Mouse (Mus musculus) macrophage (primary cell): Measurements from ENCODE around the gene Nudt2. TPM values are rescaled to one million over a fixed set of nuclear protein-coding genes. Genes with fewer than 3 reads are reported as not detected.

Source experiments
- H3K27ac ChIP-seq: fragments of 350-480 bp; formaldehyde crosslinking; 2 replicates; pipeline ENCODE4 v1.9.0; 2021
- H3K36me3 ChIP-seq: fragments of 350-480 bp; formaldehyde crosslinking; 2 replicates; pipeline ENCODE4 v1.9.0; 2021; ENCODE audit errors: inconsistent target
- H3K4me3 ChIP-seq: fragments of 350-480 bp; formaldehyde crosslinking; 2 replicates; pipeline ENCODE4 v1.9.0; 2021; ENCODE audit errors: inconsistent target
- H3K79me2 ChIP-seq: fragments of 350-480 bp; formaldehyde crosslinking; 2 replicates; pipeline ENCODE4 v1.9.0; 2021; ENCODE audit errors: inconsistent target
- WGBS: methylation state at CpG from one replicate; pipeline ENCODE4 v1.1.7; 2026; ENCODE audit warnings: inconsistent platforms; ENCODE audit not compliant: missing documents; 5-methylcytosine and 5-hydroxymethylcytosine counted together
- polyA plus RNA-seq: library from polyadenylated mRNA; stranded (reverse); fragments of 250-400 nt; gene quantifications from 3 replicates; pipeline ENCODE4 v1.2.4, GENCODE M21; 2018; ENCODE audit warnings: inconsistent platforms

The Nudt2 gene
- polyA plus RNA-seq, 1 experiment from 2014 or later, result 26.0 TPM

- no peak overlapping the region for H3K4me3 ChIP-seq
- WGBS, result 83% methylated on average over 14 of the region's 14 CpGs
- H3K27ac ChIP-seq, result no peak overlapping the region
- no peaks in the 10 kb centered on the region; the same call in 1 of the 2 replicates for H3K79me2 ChIP-seq
- peaks cover 58% of the 10 kb centered on the region for H3K36me3 ChIP-seq
Observed at GRCm38 (mm10) chr4:41520641-41521040, 55.7 kb downstream of the Nudt2 start.

- Histone ChIP-seq H3K36me3 (peaks cover 58% of the 10 kb centered on the region), H3K27ac (no peak overlapping the region), H3K79me2 (peaks cover 8% of the 10 kb centered on the region; the same call in 1 of the 2 replicates), H3K4me3 (no peak overlapping the region)
- 100% methylated on average over 5 of the region's 6 CpGs for WGBS
Observed at GRCm38 (mm10) chr4:41522136-41522535, 57.2 kb downstream of the Nudt2 start.

GRCm38 (mm10) chr4:41522788-41523187, 57.8 kb downstream of the Nudt2 start:
- Histone ChIP-seq H3K79me2 (peaks cover 14% of the 10 kb centered on the region; the same call in 1 of the 2 replicates), H3K27ac (no peak overlapping the region)
- 80% methylated on average over 5 of the region's 5 CpGs for WGBS

GRCm38 (mm10) chr4:41523839-41524238, 58.9 kb downstream of the Nudt2 start:
- H3K79me2 ChIP-seq, result peaks cover 24% of the 10 kb centered on the region; the same call in 1 of the 2 replicates
- 93% methylated on average over 7 of the region's 7 CpGs for WGBS
- H3K36me3 ChIP-seq, result peaks cover 56% of the 10 kb centered on the region
- no peak overlapping the region for H3K27ac ChIP-seq
- no peak overlapping the region for H3K4me3 ChIP-seq

More at GRCm38 (mm10) chr4:41522788-41523187, 57.8 kb downstream of the Nudt2 start:
- Histone ChIP-seq H3K4me3 (no peak overlapping the region), H3K36me3 (peaks cover 58% of the 10 kb centered on the region)

- Histone ChIP-seq H3K4me3 (no peak overlapping the region), H3K36me3 (peaks cover 46% of the 10 kb centered on the region), H3K27ac (no peak overlapping the region), H3K79me2 (peaks cover 33% of the 10 kb centered on the region; the same call in 1 of the 2 replicates)
- WGBS, result 80% methylated on average over 9 of the region's 9 CpGs
Observed at GRCm38 (mm10) chr4:41524829-41525228, 59.9 kb downstream of the Nudt2 start.

- H3K27ac ChIP-seq, result no peak overlapping the region
- peaks cover 44% of the 10 kb centered on the region; the same call in 1 of the 2 replicates for H3K79me2 ChIP-seq
- H3K36me3 ChIP-seq, result peaks cover 31% of the 10 kb centered on the region
- WGBS, result 92% methylated on average over 7 of the region's 7 CpGs
- H3K4me3 ChIP-seq, result no peak overlapping the region
Observed at GRCm38 (mm10) chr4:41526553-41526952, 61.6 kb downstream of the Nudt2 start.

- 91% methylated on average over 13 of the region's 13 CpGs for WGBS
- Histone ChIP-seq H3K4me3 (no peak overlapping the region), H3K36me3 (peaks cover 26% of the 10 kb centered on the region), H3K79me2 (peaks cover 47% of the 10 kb centered on the region; the same call in 1 of the 2 replicates), H3K27ac (no peak overlapping the region)
Observed at GRCm38 (mm10) chr4:41527076-41527475, 62.1 kb downstream of the Nudt2 start.

- no peak overlapping the region for H3K27ac ChIP-seq
- WGBS, result 91% methylated on average over 8 of the region's 8 CpGs
- peaks cover 19% of the 10 kb centered on the region for H3K36me3 ChIP-seq
- H3K4me3 ChIP-seq, result no peak overlapping the region
- peaks cover 56% of the 10 kb centered on the region; the same call in 1 of the 2 replicates for H3K79me2 ChIP-seq
Observed at GRCm38 (mm10) chr4:41527996-41528395, 63.0 kb downstream of the Nudt2 start.

Other genes with a start within 250 kb of the Nudt2 start
- 22.7 to 69.9 TPM (median 33.5 TPM) in 3 replicates for gene Ubap2, start 190.0 kb upstream of the Nudt2 start, polyA plus RNA-seq
- gene Dcaf12, start 150.3 kb upstream of the Nudt2 start, polyA plus RNA-seq, result 21.0 to 43.0 TPM (median 38.5 TPM) in 3 replicates
- gene Ubap1, start 116.2 kb upstream of the Nudt2 start, polyA plus RNA-seq, result 39.6 to 73.7 TPM (median 49.5 TPM) in 3 replicates
- 1.0 to 3.9 TPM (median 1.4 TPM) in 3 replicates for gene Kif24, start 264 bp upstream of the Nudt2 start, polyA plus RNA-seq
- 0.10 to 0.13 TPM (median 0.12 TPM) in 3 replicates for gene AI464131, start 37.9 kb downstream of the Nudt2 start, polyA plus RNA-seq
- gene 1110017D15Rik, start 52.2 kb downstream of the Nudt2 start, polyA plus RNA-seq, result 0.22 TPM in 1 of 3 replicates, not detected in the others
- gene Fam219a, start 104.4 kb downstream of the Nudt2 start, polyA plus RNA-seq, result 53.0 to 79.9 TPM (median 67.6 TPM) in 3 replicates
- gene Dnaic1, start 104.6 kb downstream of the Nudt2 start, polyA plus RNA-seq, result 0.25 to 1.1 TPM (median 0.45 TPM) in 3 replicates
- gene Enho, start 175.2 kb downstream of the Nudt2 start, polyA plus RNA-seq, result 1.2 to 3.7 TPM (median 1.6 TPM) in 3 replicates
- not detected in 3 replicates for gene Cntfr, start 231.9 kb downstream of the Nudt2 start, polyA plus RNA-seq
- 34.7 to 49.1 TPM (median 47.4 TPM) in 3 replicates for gene Il11ra1, start 234.8 kb downstream of the Nudt2 start, polyA plus RNA-seq
- 6.4 to 25.9 TPM (median 19.8 TPM) in 3 replicates for gene Rpp25l, start 248.4 kb downstream of the Nudt2 start, polyA plus RNA-seq